Mouse (Mus musculus) urinary bladder, postnatal 10 days (tissue): ENCODE measurements around the gene Rad51b.

Source experiments
- DNase-seq: peaks from one replicate; pipeline ENCODE4 v3.0.0; 2022; ENCODE audit warnings: low spot score

Rad51b gene

DNA sequence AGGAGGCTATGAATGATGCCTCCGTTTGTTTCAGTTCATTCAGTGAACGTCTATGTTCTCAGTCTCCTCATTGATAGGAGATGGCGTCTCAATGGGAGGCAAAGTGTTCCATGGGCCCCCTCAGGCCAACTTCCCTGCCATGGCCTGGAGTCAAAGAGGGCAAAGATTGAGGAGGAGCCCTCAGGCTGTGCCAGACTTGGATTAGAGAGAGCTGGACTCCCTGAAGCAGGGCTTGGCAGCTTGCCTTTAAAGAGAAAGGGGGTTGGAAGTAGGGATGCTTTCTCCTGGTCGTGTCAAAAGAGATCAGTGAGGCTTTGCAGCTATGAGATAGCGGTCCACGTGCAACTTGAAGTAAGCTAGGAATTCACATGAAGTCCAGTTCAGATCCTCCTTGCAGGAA is 469.0 kb downstream of the Rad51b start:
- no peak for DNase-seq

DNA sequence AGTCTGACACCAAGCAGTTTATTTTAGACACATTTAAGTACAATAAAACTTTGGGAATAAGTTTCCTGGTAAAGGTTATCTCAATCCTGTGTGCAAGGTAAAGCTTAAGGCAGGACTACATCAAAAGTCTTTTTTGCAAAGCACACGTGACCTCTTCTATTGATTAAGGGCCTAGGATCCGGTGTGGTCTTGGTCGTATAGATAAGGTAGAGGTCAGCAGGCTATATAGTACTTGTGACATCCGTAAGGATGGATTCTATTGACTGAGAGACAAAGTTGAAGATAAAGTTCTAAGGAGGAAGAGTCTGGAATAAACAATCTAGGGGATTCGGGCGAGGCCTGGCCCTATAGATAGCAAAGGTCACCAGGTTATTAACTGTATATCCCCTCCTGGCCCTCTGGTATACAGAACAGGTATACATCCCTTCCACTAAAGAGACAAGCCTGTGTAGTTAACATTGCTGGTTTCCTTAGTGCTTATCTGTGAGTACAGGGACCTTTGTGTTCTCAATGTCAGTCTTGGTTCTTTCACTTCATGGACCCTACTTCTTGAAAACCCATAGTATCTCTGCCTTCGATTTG is 471.8 kb downstream of the Rad51b start:
- DNase-seq = no peak

DNA sequence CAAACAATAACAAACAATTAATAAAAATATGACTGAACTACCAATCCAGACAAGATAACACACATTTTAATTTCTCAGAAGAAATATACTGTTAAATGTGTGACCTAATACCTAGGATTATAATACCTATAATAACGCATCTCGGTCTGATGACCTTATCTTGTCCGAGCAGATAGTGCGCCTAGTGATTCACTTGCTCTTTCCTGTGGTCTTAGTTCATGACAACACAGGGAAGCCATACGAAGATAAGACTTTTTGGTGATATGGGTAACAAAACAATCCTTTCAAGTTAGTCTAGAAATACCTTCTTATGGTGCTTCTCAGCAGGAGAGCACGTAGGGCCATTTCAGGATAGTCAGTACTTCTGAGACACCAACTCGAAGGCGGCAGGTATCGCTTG is 472.7 kb downstream of the Rad51b start:
- no peak for DNase-seq

DNA sequence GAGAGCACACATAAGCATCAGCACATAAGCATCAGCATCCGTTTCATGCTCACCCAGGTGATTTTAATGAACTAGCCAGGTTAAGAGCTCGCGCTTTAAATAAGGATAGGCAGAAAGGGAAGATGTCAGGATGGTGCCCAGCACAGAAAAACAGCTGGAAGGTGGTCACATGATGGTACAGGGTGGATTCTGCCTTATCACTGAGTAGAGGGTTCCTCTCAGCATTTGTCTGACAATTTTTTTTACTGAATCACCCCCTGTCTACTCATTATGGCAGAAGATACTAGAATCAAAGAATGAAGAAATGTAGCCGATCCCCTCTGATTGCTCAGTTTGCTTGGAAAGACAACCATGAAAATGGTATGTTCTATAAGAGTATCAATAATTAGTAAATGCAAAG is 474.1 kb downstream of the Rad51b start:
- DNase-seq = no peak

DNA sequence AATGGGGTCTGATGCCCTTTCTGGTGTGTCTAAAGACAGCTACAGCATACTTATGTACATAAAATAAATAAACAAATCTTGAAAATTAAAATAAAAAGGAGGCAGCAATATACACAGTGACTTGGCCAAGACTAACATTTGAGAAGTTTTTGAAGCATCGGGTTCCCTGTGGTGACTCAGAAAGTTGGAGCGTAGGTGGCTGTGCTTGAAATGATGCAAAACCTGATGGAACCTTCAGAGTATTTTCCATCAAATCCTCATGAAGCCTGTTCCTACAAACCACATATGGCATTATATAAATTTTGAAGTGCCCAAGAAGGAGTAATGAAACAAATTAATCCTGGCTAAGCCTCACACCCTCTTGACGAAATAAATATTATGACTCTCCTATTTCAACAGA is 474.7 kb downstream of the Rad51b start:
- DNase-seq = no peak

DNA sequence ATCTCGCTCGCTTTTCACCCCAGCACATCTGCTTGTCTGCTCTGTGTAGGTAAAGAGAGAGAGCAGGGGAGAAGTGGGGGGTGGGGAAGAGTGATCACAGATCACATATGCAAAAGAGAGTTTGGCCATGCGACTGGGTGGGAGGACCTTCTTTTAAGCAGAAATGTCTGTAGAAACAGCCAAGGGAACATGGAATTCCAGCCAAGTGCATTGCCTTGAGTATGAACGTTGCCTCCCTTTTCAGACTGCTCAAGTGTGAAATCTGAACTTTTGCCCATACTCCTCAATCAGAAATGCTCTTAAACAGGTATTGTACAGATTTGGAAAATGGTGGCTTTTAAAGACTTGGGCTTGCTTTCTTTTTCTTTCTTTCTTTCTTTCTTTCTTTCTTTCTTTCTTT is 476.2 kb downstream of the Rad51b start:
- no peak for DNase-seq

GRCm38 (mm10) chr12:79774571-79774970 is 477.5 kb downstream of the Rad51b start:
- DNase-seq = no peak

DNA sequence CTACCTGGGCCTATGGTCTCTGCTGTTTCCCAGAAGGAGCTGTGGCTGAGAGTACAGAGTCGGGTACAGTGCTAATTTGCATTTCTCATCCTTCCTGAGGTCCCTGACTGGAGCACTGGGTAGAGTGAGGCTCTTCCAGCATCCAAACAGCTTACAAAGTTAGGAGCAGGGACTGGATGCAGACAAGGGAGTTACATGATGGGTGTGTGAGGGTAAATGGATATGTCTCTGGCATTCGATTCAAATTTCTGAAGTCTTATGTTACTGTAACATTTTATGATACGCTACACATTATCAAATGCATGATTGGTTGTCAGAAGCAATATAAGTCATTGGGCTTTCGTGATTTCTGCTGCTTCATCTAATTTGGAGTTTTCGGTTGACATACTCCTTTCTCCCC is 479.7 kb downstream of the Rad51b start:
- DNase-seq = no peak

DNA sequence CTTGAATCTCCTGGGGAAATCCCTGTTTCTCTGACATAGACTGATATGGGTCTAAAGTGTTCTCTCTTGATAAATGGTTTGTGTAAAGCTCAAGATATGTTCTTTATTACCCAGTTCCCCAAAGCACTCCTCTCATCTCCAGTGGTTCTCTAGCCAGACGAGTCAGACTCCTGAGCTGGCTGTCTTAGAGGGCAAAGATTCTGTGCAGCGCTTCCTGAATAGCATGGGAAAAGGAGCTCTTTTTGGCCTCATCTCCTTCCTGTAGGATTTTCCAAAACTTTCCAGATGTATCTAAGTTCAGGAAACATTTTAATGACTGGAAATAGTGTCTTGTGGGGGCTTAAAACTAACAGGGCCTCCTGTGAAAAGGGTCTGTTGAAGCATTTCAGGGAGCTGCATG is 483.7 kb downstream of the Rad51b start:
- no peak for DNase-seq

DNA sequence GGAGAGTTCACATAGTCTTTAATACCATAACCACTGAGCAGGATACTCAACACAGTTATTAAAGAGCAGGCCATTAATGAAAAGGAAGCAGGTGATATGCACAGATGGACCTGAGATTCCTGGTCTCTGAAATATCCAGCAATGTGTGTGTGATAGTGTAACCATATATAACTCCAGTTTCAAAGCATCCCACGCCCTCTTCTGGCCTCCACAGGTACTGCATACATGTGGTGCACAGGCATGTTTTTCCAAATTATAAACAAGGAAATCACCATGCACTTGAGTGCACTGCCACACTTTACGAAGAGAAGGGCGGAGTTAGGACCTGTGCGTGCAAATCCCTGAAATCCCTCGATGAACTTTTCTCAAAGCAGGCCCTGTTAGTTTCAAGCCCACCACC is 484.7 kb downstream of the Rad51b start:
- DNase-seq = no peak

GRCm38 (mm10) chr12:79782444-79783117 is 485.5 kb downstream of the Rad51b start:
- no peak for DNase-seq

GRCm38 (mm10) chr12:79784159-79784558 is 487.1 kb downstream of the Rad51b start:
- no peak for DNase-seq

- DNase-seq = no peak
Observed at GRCm38 (mm10) chr12:79785691-79786090, 488.6 kb downstream of the Rad51b start.

DNA sequence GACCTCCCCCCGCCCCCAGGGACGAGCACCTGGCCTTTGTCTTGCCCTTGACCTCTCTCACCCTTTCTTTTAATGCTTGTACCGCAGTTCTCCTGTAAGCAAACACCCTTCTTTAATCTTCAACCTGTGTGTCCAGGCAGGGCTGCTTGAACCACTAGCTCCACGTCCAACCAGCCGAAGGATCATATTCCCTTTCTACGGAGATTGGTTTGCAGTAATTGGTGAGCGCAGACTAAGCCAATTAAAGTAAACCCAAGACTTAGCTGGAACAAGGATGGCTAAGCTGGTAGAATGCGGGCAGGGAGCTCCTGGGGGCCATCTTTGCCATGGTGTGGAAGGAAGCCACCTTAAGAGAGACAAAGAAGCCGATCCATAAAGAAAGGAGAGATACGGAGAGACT is 490.5 kb downstream of the Rad51b start:
- no peak for DNase-seq

GRCm38 (mm10) chr12:79788340-79788739 is 491.3 kb downstream of the Rad51b start:
- no peak for DNase-seq

DNA sequence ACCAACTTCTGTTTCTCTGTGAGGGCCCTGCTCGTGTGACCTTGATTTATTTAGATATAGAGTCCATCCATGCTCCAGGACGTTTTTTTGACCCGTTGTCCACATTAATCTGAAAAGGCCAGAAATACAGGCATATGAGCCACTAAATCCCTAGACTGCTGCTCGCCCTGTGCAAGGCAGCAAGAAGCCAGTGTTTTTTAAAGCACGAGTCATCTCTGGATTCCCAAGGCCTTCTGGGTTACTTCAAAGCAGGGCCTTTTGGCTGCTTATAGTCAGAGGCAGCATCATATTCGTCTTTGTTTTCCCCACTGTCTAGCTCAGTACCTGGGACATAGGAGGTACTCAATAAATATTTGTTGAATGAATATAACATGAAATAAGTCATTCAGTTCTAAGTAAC is 492.4 kb downstream of the Rad51b start:
- DNase-seq = no peak

DNA sequence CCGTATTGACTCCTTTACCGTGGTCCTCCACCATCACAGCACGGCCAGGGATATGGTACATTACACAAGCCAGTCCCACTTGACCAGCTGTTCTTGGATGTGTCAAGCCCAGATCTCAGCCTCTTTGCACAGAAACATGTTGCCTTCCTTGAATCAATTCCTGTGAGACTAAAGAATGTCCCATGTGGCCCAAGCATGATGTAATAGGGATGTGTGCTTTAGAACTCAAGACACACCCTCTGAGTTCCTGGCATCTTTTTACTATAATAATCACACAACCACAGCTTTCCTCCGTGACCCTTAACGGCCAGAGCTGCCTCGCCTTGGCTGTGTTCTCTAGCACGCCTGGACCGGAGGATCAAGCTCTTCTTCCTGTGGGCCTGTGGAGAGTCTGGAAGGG is 496.3 kb downstream of the Rad51b start:
- no peak for DNase-seq

DNA sequence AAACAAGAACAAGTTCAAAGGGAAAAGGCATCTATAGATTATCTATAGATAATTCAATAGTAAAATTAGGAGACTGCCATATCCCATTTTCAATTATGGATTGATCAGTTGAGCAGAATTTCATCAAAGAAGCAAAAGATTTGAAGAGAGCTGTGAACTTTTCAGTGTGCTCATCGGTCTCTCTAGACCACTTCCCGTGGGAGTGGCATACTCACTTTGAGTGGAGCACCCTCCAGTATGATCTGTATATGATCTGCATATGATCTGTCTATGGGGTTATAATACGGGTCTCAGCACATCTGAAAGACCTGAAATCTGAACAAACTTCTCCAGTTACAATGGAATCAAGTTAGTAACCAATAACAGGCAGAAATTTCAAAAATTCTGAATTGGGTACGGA is 497.7 kb downstream of the Rad51b start:
- no peak for DNase-seq

DNA sequence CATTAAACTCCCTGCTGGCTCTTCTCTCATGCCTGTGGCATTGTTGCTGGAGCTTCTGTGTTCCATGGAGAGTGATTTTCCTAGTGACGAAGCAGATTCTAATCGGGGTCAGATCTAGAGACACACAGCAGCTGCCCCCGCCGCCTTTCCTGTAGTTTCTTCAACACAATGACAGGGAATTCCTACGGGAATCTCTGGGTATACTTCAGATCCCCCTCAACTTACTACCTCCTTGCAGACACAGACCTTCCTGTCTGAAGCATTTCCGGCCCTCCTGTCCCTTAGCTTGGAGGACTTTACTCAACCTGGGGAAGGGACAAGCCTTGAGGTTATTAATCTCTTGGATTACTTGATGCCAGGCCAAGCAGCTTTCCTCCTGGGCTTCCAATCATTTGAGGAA is 499.2 kb downstream of the Rad51b start:
- no peak for DNase-seq

GRCm38 (mm10) chr12:79796823-79797821 is 500.0 kb downstream of the Rad51b start:
- DNase-seq = no peak

DNA sequence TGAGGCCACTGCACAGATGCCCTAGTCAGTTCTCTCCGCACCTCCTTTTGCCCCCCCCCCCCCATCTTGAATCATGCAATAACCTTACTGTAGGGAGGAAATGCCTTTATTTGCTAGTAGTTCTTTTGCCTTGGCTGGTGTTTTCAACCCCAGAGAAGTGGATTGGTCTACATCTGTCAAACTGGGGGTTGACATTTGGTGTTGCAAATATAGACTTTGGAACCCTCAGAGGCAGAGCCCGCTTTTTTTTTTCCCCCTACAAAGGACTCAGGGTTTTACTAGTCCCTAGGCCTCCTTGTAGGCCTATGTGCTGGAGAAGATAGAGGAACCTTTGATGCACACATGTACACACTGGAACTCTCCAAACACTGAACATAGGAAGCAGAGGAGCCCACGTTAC is 501.4 kb downstream of the Rad51b start:
- DNase-seq = no peak

- DNase-seq = no peak
Observed at GRCm38 (mm10) chr12:79799370-79799769, 502.3 kb downstream of the Rad51b start.

DNA sequence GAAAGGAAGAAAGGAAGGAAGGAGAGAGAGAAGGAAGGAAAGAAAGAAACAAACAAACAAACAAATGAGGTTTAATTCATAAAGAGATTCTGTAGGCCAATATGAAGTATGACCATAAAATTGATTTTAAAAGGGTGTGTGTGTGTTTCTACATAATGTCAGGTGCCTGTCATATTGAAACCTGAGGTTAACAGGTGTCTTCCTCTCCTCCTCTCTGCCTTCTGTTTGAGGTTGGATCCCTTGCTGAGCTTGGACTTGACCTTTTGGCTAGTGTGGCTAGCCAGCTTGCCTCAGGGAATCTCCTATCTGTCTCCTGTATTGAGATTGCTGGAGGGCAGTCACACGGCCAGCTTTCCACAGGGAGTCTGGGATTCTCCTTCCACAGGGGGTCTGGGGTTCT is 506.6 kb downstream of the Rad51b start:
- DNase-seq = no peak
